Mouse (Mus musculus) MEL (cell line): ENCODE data around the gene Gm10309. TPM values are rescaled to one million over a fixed set of nuclear protein-coding genes. Genes with fewer than 3 reads are reported as not detected.

Source experiments
- DNase-seq: peaks from one replicate; pipeline ENCODE4 v3.0.0; 2011; ENCODE audit warnings: low read depth, low spot score
- H3K27ac ChIP-seq: 2 replicates; pipeline ENCODE4 v1.5.1; 2012; ENCODE audit warnings: low read depth, mild to moderate bottlenecking, control low read depth, low read length, moderate library complexity; ENCODE audit not compliant: control insufficient read depth
- H3K27me3 ChIP-seq, 2 experiments: fragments of 150-350 bp in 1 of 2; sonication (generic) in 1 of 2; 2 replicates each; pipeline ENCODE4 v1.6.1; 2012; ENCODE audit warnings: low read length in 2 of 2, mild to moderate bottlenecking in 2 of 2, improper control_type of control experiment in 1 of 2, moderate library complexity in 1 of 2; ENCODE audit not compliant: insufficient read depth in 2 of 2, control insufficient read depth in 1 of 2
- H3K36me3 ChIP-seq, 2 experiments: 2 replicates each; pipeline ENCODE4 v1.6.1; 2012 to 2014; ENCODE audit warnings: low read length in 2 of 2, improper control_type of control experiment in 1 of 2, inconsistent platforms in 1 of 2, mild to moderate bottlenecking in 1 of 2; ENCODE audit not compliant: insufficient read depth in 2 of 2, control insufficient read depth in 1 of 2
- H3K4me1 ChIP-seq, 2 experiments: fragments of 150-350 bp in 1 of 2; sonication (generic) in 1 of 2; 2 replicates each; pipeline ENCODE4 v1.6.1; 2012; ENCODE audit warnings: low read length in 2 of 2, improper control_type of control experiment in 1 of 2, mild to moderate bottlenecking in 1 of 2; ENCODE audit not compliant: insufficient read depth in 2 of 2, control insufficient read depth in 1 of 2
- H3K4me3 ChIP-seq, 2 experiments: fragments of 150-350 bp in 1 of 2; sonication (generic) in 1 of 2; 2 replicates each; pipeline ENCODE4 v1.5.1; 2012; ENCODE audit warnings: low read depth in 2 of 2, low read length in 2 of 2, mild to moderate bottlenecking in 2 of 2, moderate library complexity in 2 of 2, control low read depth in 1 of 2, improper control_type of control experiment in 1 of 2; ENCODE audit not compliant: control insufficient read depth in 1 of 2, insufficient read depth in 1 of 2
- H3K79me2 ChIP-seq: 2 replicates; pipeline ENCODE4 v1.6.1; 2012; ENCODE audit warnings: mild to moderate bottlenecking, low read length, moderate library complexity; ENCODE audit not compliant: control insufficient read depth, poor library complexity, insufficient read depth
- H3K9ac ChIP-seq: 2 replicates; pipeline ENCODE4 v1.6.1; 2012; ENCODE audit warnings: low read depth, mild to moderate bottlenecking, control low read depth, low read length, moderate library complexity; ENCODE audit not compliant: control insufficient read depth, poor library complexity, severe bottlenecking
- H3K9me3 ChIP-seq: fragments of 150-350 bp; sonication (generic); replicated peaks from 2 replicates; pipeline ENCODE4 v1.6.1; 2012; ENCODE audit warnings: mild to moderate bottlenecking, low read length, improper control_type of control experiment, moderate library complexity; ENCODE audit not compliant: insufficient read depth
- CHD2 ChIP-seq: IDR thresholded peaks from 2 replicates; pipeline ENCODE4 v1.6.1; 2011; ENCODE audit warnings: low read length, improper control_type of control experiment
- E2F4 ChIP-seq: IDR thresholded peaks from 2 replicates; pipeline ENCODE4 v1.6.1; 2011; ENCODE audit warnings: low read depth, low read length, improper control_type of control experiment, borderline replicate concordance
- MAZ ChIP-seq: IDR thresholded peaks from 2 replicates; pipeline ENCODE4 v1.6.1; 2012; ENCODE audit warnings: low read depth, mild to moderate bottlenecking, inconsistent platforms, low read length, improper control_type of control experiment
- MEF2A ChIP-seq: IDR thresholded peaks from 2 replicates; pipeline ENCODE4 v1.6.1; 2014; ENCODE audit warnings: low read depth, mild to moderate bottlenecking, inconsistent platforms, low read length, improper control_type of control experiment; ENCODE audit not compliant: poor library complexity, insufficient replicate concordance, severe bottlenecking; ENCODE audit errors: extremely low read depth
- MYB ChIP-seq: IDR thresholded peaks from 2 replicates; pipeline ENCODE4 v1.6.1; 2011; ENCODE audit warnings: mild to moderate bottlenecking, low read depth, low read length, improper control_type of control experiment
- SMC3 ChIP-seq: IDR thresholded peaks from 2 replicates; pipeline ENCODE4 v1.6.1; 2011; ENCODE audit warnings: low read depth, low read length, improper control_type of control experiment
- UBTF ChIP-seq: IDR thresholded peaks from 2 replicates; pipeline ENCODE4 v1.6.1; 2012; ENCODE audit warnings: low read depth, mild to moderate bottlenecking, inconsistent platforms, low read length, improper control_type of control experiment, moderate library complexity, borderline replicate concordance; ENCODE audit not compliant: insufficient read depth
- ZMIZ1 ChIP-seq: IDR thresholded peaks from 2 replicates; pipeline ENCODE4 v1.6.1; 2012; ENCODE audit warnings: low read depth, mild to moderate bottlenecking, inconsistent platforms, low read length, improper control_type of control experiment, moderate library complexity
- polyA plus RNA-seq, 2 experiments: library from polyadenylated mRNA; stranded (reverse) in 1 of 2; unstranded in 1 of 2; fragments of >175 nt in 1 of 2; fragments of >200 nt in 1 of 2; gene quantifications; 2 replicates each; pipeline versions ENCODE4 v1.2.1 to v1.2.4; 2012; ENCODE audit warnings: low replicate concordance in 2 of 2, low read depth in 1 of 2; ENCODE audit not compliant: insufficient read length in 2 of 2, insufficient read depth in 1 of 2, missing spikeins in 1 of 2
- total RNA-seq: library from RNA; depleted of rRNA; stranded (reverse); fragments of 300-350 nt; gene quantifications from 2 replicates; pipeline ENCODE4 v1.2.3, GENCODE M21; 2012

Gm10309 gene
- total and polyA plus RNA-seq, 3 experiments = 0.06 TPM; not detected in 2

DNA sequence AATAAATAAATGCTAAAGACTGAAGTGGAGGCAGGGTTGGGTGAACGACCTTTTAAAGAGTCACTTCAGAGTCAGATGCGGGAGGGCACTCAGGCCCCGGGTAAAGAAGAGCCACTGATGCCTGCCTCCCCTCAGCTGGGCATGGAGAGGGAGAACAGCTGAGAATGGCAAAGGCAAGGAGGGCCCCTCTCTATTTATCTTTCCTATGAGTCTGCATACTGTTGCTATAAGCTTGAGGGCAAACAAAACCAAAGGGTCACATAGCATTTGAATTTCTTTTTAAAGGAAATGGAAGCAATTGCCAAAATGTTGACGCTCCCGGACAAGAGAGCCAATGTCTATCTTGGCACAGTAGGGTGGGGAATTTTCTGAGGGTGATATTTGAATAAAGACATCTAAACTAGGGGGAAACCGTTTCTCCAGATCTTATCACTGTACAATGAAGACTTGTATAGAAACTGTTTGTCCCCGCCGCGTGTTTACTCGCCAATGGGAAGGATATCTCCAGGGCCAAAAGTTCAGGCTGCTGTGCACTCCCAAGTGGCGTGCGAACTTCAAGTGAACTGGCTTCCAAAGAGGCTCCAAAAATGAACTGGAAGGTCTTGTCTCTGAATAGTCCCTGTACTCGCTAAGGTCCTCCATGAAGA lies 10.1 kb upstream of the Gm10309 start:
- TF ChIP-seq MEF2A = no peak
- no peak for TF ChIP-seq SMC3
- Histone ChIP-seq H3K9me3 (no peaks in the 10 kb centered on the region), H3K9ac (no peak overlapping the region), H3K27me3 (no peaks in the 10 kb centered on the region), H3K79me2 (no peaks in the 10 kb centered on the region), H3K27ac (no peak overlapping the region), H3K36me3 (no peaks in the 10 kb centered on the region), H3K4me3 (no peak overlapping the region), H3K4me1 (no peaks in the 10 kb centered on the region)
- no peak for DNase-seq

DNA sequence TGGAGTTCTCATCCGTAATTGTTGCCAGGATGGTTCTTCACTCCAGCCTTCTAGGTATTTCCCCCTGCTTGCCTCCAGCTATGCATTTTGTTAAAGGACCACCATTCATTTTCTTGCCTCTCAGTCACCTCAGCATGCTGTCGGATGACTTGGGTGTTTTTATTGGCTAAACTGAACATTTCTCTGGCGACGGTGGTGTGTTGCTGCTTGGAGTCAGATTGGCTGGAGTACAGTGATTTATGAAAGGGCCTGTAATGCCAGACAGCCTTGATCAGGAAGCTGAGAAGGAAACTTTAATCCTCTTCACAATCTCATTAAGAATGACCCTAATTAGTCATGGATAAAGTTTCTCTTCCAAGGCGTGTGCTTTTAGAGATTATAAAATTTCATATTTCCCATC lies 4.8 kb upstream of the Gm10309 start:
- no peaks in the 10 kb centered on the region for H3K9me3 ChIP-seq
- no peaks in the 10 kb centered on the region for H3K27me3 ChIP-seq
- no peak overlapping the region for H3K9ac ChIP-seq
- no peak for DNase-seq
- H3K4me1 ChIP-seq = no peaks in the 10 kb centered on the region
- TF ChIP-seq MEF2A (no peak), UBTF (no peak), MYB (no peak), MAZ (no peak), E2F4 (no peak), ZMIZ1 (no peak), CHD2 (no peak)
- TF ChIP-seq, all 39 proteins: peak for 0
- Histone ChIP-seq H3K36me3 (no peaks in the 10 kb centered on the region), H3K79me2 (no peaks in the 10 kb centered on the region), H3K27ac (no peak overlapping the region), H3K4me3 (no peak overlapping the region)

DNA sequence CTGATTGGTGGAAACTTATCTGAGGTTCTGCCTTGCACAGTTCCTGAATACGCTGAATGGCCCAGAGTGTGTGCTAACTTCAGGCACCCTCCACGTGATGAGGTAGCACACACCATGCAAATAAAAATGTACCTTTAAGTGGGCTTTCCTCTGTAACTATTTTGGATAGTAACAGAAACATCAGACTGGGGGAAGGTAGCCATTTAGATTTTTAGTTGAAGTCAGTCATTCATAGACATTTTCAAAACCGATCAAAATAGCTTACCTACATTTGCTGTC lies 3.1 kb upstream of the Gm10309 start:
- Histone ChIP-seq H3K27ac (no peak overlapping the region), H3K79me2 (no peaks in the 10 kb centered on the region), H3K4me3 (no peak overlapping the region), H3K9me3 (no peaks in the 10 kb centered on the region), H3K27me3 (no peaks in the 10 kb centered on the region), H3K36me3 (no peaks in the 10 kb centered on the region), H3K4me1 (no peaks in the 10 kb centered on the region), H3K9ac (no peak overlapping the region)
- no peak for DNase-seq
- no peak for TF ChIP-seq SMC3
